Mouse (Mus musculus) cortical plate, adult 2 months (tissue): Measurements from ENCODE around the gene D7Ertd443e. TPM values are rescaled to one million over a fixed set of nuclear protein-coding genes. Genes with fewer than 3 reads are reported as not detected.

Experiments used
- H3K27ac ChIP-seq: fragments of 200-500 bp; 2 replicates; pipeline ENCODE4 v1.5.1; 2012; ENCODE audit warnings: low read length, control low read depth, inconsistent platforms; ENCODE audit not compliant: insufficient read depth
- H3K4me1 ChIP-seq: fragments of 200-500 bp; 2 replicates; pipeline ENCODE4 v1.6.1; 2011; ENCODE audit warnings: low read length; ENCODE audit not compliant: control insufficient read depth, insufficient read depth
- H3K4me3 ChIP-seq: fragments of 200-500 bp; 2 replicates; pipeline ENCODE4 v1.5.1; 2011; ENCODE audit warnings: mild to moderate bottlenecking, low read length, control low read depth; ENCODE audit not compliant: insufficient read depth
- CTCF ChIP-seq: fragments of 200-500 bp; IDR thresholded peaks from 2 replicates; pipeline ENCODE4 v1.5.1; 2011; ENCODE audit warnings: mild to moderate bottlenecking, control low read depth, low read length; ENCODE audit not compliant: insufficient read depth; ENCODE audit errors: extremely low read depth
- POLR2A ChIP-seq: fragments of 200-500 bp; IDR thresholded peaks from 2 replicates; pipeline ENCODE4 v1.6.1; 2011; ENCODE audit warnings: mild to moderate bottlenecking, low read length, control low read depth; ENCODE audit not compliant: insufficient read depth; ENCODE audit errors: extremely low read depth
- polyA plus RNA-seq: library from polyadenylated mRNA; depleted of rRNA; stranded (reverse); fragments of >200 nt; gene quantifications from 2 replicates; pipeline ENCODE4 v1.2.3, GENCODE M21; 2012; rRNA removed

The D7Ertd443e gene
- 3.1 and 4.6 TPM in 2 replicates for polyA plus RNA-seq

DNA sequence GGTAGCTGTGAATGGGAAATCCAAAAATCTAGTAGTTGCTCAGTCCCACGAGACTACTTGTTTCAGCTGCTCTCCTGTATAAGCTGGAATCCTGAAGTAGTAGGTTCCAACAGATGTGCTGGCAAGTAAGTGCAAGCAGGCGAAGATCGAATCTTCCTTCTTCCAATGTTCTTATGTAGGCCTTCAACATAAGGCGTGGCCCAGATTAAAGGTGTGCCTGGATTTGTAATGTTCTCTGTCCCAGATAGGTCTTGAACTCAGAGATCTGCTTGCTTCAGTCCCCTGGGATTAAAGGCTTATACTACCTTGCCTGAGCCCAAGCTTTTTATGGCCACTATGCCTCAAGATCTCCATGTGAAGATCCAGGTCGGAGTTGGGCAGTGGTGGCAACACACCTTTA lies at the start of gene D7Ertd443e:
D7Ertd443e (minus strand) TSS at position 101 of the 400 bp plus-strand sequence.
- Histone ChIP-seq H3K4me1 (no peaks in the 10 kb centered on the region), H3K27ac (no peak within 1 kb of the TSS), H3K4me3 (no peak within 1 kb of the TSS)
- TF ChIP-seq POLR2A (no peak), CTCF (no peak)

DNA sequence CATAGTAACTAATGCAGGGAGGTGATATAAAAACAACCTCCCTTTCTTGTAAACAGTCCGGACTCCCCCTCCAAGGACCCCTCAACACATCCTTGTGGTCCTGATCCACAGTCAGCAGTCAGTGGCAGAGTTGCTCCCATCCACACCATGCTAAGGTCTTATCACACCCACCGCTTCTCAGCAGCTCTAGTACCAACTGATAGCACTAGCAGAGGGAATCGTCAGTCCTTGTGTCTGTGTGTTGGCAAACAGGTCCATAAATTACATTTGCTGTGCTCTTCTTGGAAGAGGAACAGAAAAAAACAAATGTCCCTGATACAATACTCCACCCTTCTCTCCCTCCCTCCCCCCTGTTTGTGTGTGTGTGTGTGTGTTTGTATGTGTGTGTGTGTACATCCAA lies 46.2 kb upstream of the D7Ertd443e start:
- no peak overlapping the region for H3K4me3 ChIP-seq
- H3K27ac ChIP-seq, result no peak overlapping the region
- no peak for TF ChIP-seq CTCF
- TF ChIP-seq POLR2A, result no peak
- no peaks in the 10 kb centered on the region for H3K4me1 ChIP-seq

DNA sequence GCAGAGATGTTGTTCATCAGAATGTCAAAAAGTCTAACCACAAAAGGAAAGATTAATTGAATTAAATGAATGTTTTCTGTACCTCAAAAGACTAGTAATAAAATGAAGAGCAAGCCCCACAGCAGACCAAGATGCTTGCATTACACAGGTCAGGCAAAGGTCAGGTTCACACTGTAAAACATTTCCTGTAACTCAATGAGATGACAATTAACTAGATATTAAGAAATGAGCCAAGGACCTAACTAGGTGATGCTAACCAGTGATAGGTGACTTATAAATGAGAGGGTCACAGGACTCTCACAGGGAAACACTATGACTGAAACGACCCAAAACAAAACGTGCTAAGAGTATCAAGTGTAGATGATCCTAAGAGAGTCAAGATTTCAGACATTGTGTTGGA lies 43.2 kb upstream of the D7Ertd443e start:
- Histone ChIP-seq H3K4me3 (no peak overlapping the region), H3K27ac (no peak overlapping the region), H3K4me1 (no peaks in the 10 kb centered on the region)
- TF ChIP-seq POLR2A (no peak), CTCF (no peak)

DNA sequence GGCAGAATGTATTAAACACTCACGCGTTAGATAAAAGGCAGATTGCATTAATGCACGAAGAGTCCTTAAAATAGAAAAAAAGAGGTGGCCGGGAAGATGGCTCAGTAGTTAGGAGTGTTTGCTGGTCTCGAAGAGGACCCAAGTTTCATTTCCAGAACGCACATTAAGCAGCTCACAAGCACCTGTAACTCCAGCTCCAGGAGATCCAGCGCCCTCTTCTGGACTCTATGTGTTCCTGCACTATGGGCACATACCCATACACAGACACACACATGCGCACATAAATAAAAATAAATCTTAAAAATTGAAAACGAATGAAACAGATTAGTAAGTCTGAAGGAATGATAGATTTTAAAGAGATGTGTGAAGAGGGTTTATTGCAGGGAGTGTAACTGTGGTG lies 29.6 kb upstream of the D7Ertd443e start:
- Histone ChIP-seq H3K27ac (no peak overlapping the region), H3K4me3 (no peak overlapping the region), H3K4me1 (no peaks in the 10 kb centered on the region)
- TF ChIP-seq CTCF (no peak), POLR2A (no peak)

DNA sequence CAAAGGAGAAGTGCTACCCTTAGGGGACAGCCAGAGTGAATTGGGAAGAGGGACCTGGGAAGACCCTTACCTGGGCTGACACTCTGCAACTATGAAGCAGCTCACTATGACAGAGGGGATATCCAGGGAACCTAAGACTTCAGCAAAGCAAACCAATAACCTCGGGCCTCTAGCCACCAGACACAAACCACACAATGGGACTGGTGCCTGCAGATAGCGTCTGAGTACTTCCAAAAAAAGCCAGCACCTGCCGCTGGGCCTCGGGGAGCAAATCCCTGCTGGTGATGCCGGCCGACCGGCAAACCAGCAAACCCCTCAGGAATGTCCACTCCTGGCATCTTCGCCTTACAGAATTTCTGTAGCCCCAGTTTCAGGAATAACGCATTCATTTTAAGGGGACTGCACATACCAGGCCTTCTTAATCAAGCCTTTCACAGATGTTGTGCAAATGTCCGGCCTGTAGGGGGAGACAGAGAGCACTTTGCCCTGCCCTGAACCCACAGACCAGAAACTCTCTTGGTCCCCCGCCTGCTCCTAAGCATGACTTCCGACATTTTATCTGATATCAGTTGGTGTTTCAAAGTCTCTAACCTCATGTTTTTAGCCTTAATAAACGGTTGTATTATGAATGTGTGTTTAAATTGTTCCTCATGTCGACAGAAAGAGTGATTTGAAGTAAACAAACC lies 28.7 kb upstream of the D7Ertd443e start:
- H3K4me1 ChIP-seq, result no peaks in the 10 kb centered on the region

DNA sequence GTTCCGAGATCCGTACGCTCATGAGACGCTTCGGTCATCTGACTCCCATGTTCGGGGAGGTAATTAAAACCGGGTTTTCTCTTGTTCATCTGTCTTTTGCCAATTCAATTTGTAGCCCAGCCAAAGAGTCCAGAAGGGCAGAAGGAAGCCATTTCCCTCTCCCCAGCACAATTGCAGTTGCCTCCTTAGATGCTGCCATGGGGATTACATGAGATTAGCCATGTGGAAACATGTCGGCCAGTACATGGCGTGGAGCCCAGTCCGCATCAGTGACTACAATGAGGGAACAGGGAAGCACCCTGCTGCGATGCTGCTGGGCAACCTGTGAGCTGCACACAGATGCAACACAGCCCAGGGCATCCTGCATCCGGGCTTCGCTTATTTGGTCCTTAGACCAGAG lies 23.2 kb upstream of the D7Ertd443e start:
- Histone ChIP-seq H3K4me1 (no peaks in the 10 kb centered on the region), H3K27ac (no peak overlapping the region), H3K4me3 (no peak overlapping the region)
- TF ChIP-seq CTCF, result no peak
- no peak for TF ChIP-seq POLR2A

More for the DNA sequence above, 28.7 kb upstream of the D7Ertd443e start:
- TF ChIP-seq CTCF (peak; percentile 56), POLR2A (no peak)
- Histone ChIP-seq H3K4me3 (no peak overlapping the region), H3K27ac (no peak overlapping the region)

DNA sequence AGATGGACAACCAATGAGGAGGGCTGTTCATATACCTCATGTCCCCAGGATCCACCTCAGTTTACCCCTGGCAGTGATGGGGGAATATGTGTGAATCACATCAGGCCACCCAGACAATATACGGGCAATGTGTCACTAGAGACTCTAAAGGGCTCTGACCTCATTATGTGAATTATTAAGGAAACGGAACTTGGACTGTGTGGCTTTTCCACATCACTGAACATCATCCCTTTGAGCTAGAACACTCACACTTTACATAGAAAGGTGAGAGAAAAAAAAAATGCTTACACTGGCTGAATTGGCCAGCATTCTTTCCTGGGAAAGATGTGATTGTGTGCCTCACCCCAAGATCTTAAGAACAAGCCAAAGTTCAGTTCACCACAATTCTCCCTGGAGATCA lies 15.3 kb upstream of the D7Ertd443e start:
- no peak for TF ChIP-seq CTCF
- TF ChIP-seq POLR2A, result no peak
- Histone ChIP-seq H3K4me1 (no peaks in the 10 kb centered on the region), H3K4me3 (no peak overlapping the region), H3K27ac (no peak overlapping the region)

DNA sequence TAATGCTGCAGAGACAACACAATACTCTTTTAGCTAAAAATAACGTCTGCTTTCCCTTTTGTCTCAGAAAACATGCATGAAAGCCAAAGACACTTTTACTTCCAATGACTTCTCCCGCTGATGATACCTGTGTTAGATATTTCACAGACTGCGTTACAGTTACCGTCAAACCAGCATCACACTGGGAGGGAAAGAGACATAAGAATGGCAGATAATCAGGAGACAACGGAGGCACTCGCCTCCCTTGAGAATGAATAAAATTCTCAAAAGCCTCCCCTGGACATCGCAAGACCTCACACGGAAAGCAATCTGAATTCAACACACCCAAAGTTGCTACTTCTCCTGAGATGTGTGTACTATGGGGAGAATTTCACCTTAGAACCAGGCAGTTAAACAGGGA lies 11.3 kb upstream of the D7Ertd443e start:
- Histone ChIP-seq H3K27ac (no peak overlapping the region), H3K4me3 (no peak overlapping the region), H3K4me1 (no peaks in the 10 kb centered on the region)
- no peak for TF ChIP-seq POLR2A

DNA sequence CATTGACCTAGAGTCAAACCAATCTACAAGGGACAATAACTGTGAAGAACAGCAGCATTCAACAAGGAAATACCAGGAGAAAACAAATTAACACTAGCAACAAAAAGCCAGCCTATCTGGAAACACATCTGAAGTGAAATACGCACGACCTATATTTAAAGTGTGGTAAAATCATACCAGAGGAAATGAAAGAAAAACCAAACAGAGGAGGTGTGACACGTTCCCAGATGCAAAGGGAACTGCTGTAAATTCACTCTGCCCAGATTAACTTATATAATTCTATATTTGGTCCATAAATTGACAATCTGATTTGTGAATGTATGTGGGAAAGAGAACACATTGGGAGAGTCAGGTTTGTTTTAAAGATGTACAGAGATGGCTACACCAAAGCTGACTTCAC lies 2.7 kb downstream of the D7Ertd443e start:
- Histone ChIP-seq H3K27ac (no peak overlapping the region), H3K4me1 (no peaks in the 10 kb centered on the region), H3K4me3 (no peak overlapping the region)
- TF ChIP-seq CTCF, result no peak
- no peak for TF ChIP-seq POLR2A

DNA sequence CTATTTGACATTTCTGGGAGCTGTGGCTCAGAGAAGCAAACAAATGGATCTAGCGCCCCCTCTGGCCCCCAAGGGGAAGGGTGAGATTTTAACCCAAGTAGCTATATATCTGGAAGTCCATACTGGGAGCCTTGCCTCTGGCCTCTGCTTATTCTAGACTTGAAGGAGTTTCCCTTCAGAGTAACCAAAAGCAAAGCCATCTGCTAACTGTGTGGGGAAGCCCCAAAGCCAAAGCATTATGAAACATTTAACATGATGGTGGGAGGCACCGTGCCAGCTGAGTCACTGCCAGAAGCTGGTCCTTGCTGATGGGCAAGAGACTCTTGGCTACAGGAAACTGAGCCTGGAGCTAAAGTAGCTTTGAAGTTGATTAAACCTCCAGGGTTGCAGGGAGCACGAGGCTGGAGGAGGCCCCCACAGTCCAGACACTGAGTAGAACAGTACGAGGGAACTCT lies 4.0 kb downstream of the D7Ertd443e start:
- Histone ChIP-seq H3K27ac (no peak overlapping the region), H3K4me3 (no peak overlapping the region), H3K4me1 (no peaks in the 10 kb centered on the region)
- TF ChIP-seq CTCF (peak; percentile 14; the same call in 1 of the 2 replicates), POLR2A (no peak)

DNA sequence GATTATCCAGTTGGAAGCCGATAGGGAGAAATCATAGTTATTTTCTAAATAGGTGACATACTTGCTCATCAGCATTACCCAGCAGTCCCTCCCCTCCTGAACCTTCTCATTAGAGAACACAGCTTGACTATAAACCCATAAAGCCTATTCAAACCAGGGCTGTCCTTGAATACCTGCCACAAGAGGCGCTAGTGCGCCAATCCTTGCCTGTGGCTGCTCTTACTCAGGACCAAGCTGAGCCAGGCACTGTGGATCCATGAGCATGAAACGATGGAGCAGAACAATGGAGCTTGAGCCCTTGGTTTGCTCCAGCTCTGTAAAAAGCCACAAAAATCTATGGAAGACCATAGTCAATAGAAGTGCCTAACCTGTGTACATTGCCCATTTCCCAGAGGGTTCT lies 7.2 kb downstream of the D7Ertd443e start:
- TF ChIP-seq POLR2A (no peak), CTCF (peak; percentile 61)
- no peak overlapping the region for H3K4me3 ChIP-seq

More for the DNA sequence above, 7.2 kb downstream of the D7Ertd443e start:
- no peaks in the 10 kb centered on the region for H3K4me1 ChIP-seq
- H3K27ac ChIP-seq, result no peak overlapping the region
